In the genomic region with DNA sequence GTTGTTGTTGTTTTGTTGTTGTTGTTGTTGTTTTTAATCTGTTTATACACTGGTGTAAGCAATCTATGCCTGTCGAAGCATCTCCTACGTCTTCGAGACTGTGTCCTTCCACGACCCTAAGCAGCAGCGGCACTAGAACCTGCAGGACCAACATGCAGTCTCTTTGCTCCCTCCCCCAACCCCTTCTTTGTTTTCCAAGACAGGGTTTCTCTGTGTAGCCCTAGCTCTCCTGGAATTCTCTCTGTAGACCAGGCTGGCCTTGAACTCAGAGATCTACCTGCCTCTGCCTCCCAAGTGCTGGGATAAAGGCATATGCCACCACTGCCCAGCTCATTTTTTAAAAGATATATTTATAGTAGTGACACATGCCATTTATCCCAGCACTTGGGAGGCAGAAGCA, we compare ENCODE assay signal across 22 mouse cellular contexts. TPM values are rescaled to one million over a fixed set of nuclear protein-coding genes. Genes with fewer than 3 reads are reported as not detected.
A peak's percentile ranks its signal among the peaks of the same experiment; 100 is the strongest.
DNase-seq lines count a peak whose midpoint lies in the region; ATAC-seq and TF ChIP-seq lines count a peak whose summit lies in the region.
"Had no signal": no experiment of that assay in that cellular context is flagged by ENCODE, and none has a peak within 500 bp of the region (broad histone marks: within the 10 kb centered on the region; RNA-seq: fewer than 3 reads in every experiment).

No protein-coding gene starts in this region.

- no peak overlapping the region for H3K4me3 ChIP-seq in lung, embryonic 14.5 days (ENCODE audit: low read depth, low read length)
- H3K4me3 ChIP-seq in lung, embryonic 16.5 days (ENCODE audit: low read length): no peak overlapping the region
- H3K4me3 ChIP-seq: embryonic facial prominence, embryonic 10.5 days; embryonic facial prominence, embryonic 12.5 days; forebrain, embryonic 13.5 days; forebrain, embryonic 15.5 days had no signal

- no peaks in the 10 kb centered on the region for H3K27me3 ChIP-seq in lung, embryonic 14.5 days (ENCODE audit: insufficient read depth, low read length)
- H3K27me3 ChIP-seq in lung, embryonic 16.5 days (ENCODE audit: control insufficient read depth, insufficient read depth, low read depth, low read length): no peaks in the 10 kb centered on the region
- H3K27me3 ChIP-seq: embryonic facial prominence, embryonic 12.5 days; forebrain, embryonic 15.5 days; Patski had no signal

- TF ChIP-seq CTCF in lung, embryonic 14.5 days (IDR thresholded peaks at IDR 0.05; ENCODE audit: low read depth): no peak

- DNase-seq in heart, adult 11 months: peak; percentile 70
- DNase-seq in heart, adult 8-10 months (ENCODE audit: low spot score): no peak
- no peak for DNase-seq in lung, embryonic 14.5 days
- no peak for DNase-seq in lung, postnatal 4 days
- no peak for DNase-seq in lung, postnatal 25 days (ENCODE audit: low spot score)
- DNase-seq: adrenal gland, adult 8-10 months; adrenal gland, postnatal 14 days; adrenal gland, postnatal 36 days; cerebellum, adult 11-12 months; cerebellum, adult 2 months; cerebellum, adult 9-10 months; cerebellum, postnatal 10 days; cerebellum, postnatal 25 days had no signal

- H3K9me3 ChIP-seq in lung, embryonic 14.5 days (ENCODE audit: low read depth, low read length): no peaks in the 10 kb centered on the region
- H3K9me3 ChIP-seq in lung, embryonic 16.5 days (ENCODE audit: control insufficient read depth, low read length): no peaks in the 10 kb centered on the region
- H3K9me3 ChIP-seq: embryonic facial prominence, embryonic 10.5 days; embryonic facial prominence, embryonic 12.5 days; forebrain, embryonic 13.5 days; forebrain, embryonic 15.5 days; G1E had no signal

- 86% methylated on average over 5 of the region's 5 CpGs for WGBS in lung, embryonic 14.5 days
- WGBS in lung, embryonic 16.5 days: 89% methylated on average over 5 of the region's 5 CpGs

- ATAC-seq in lung, embryonic 14.5 days (ENCODE audit: insufficient read depth): no peak
- ATAC-seq in lung, embryonic 16.5 days (ENCODE audit: low read depth): no peak
- ATAC-seq: activated CD4-positive, CD25-positive, alpha-beta regulatory T cell, adult 4 months; CD4-positive, CD25-positive, alpha-beta regulatory T cell, adult 4 months; forebrain, embryonic 13.5 days; forebrain, embryonic 15.5 days; Patski had no signal

- H3K4me2 ChIP-seq in lung, embryonic 14.5 days: no peak overlapping the region
- H3K4me2 ChIP-seq in lung, embryonic 16.5 days (ENCODE audit: low read depth, low read length): no peak overlapping the region
- H3K4me2 ChIP-seq: embryonic facial prominence, embryonic 12.5 days; forebrain, embryonic 13.5 days; forebrain, embryonic 15.5 days had no signal

- peaks cover 36% of the 10 kb centered on the region for H3K4me1 ChIP-seq in lung, embryonic 14.5 days (ENCODE audit: insufficient read depth)
- peaks cover 42% of the 10 kb centered on the region for H3K4me1 ChIP-seq in lung, embryonic 16.5 days (replicated peaks; ENCODE audit: control insufficient read depth, insufficient read depth, low read length)

- no peaks in the 10 kb centered on the region for H3K36me3 ChIP-seq in lung, embryonic 14.5 days (ENCODE audit: insufficient read depth)
- no peaks in the 10 kb centered on the region for H3K36me3 ChIP-seq in lung, embryonic 16.5 days (ENCODE audit: control insufficient read depth, insufficient read depth, low read length)
- H3K36me3 ChIP-seq: embryonic facial prominence, embryonic 10.5 days; embryonic facial prominence, embryonic 12.5 days; forebrain, embryonic 15.5 days; G1E had no signal

- 0 out of 2 replicates have a peak overlapping the region, but pooled peaks have one; percentile 54 for H3K27ac ChIP-seq in lung, embryonic 14.5 days (ENCODE audit: low read depth)
- peak overlapping the region; percentile 80 for H3K27ac ChIP-seq in lung, embryonic 16.5 days (ENCODE audit: low read length)
- H3K27ac ChIP-seq: embryonic facial prominence, embryonic 10.5 days; embryonic facial prominence, embryonic 12.5 days; forebrain, embryonic 13.5 days; forebrain, embryonic 15.5 days had no signal

- H3K9ac ChIP-seq in lung, embryonic 14.5 days: no peak overlapping the region
- H3K9ac ChIP-seq in lung, embryonic 16.5 days (ENCODE audit: low read length): no peak overlapping the region
- H3K9ac ChIP-seq: embryonic facial prominence, embryonic 12.5 days; forebrain, embryonic 13.5 days; forebrain, embryonic 15.5 days had no signal

RNA-seq across cellular contexts. Expression of a gene that starts 6.5 kb away (rescaled TPM):
- total RNA-seq in heart, adult 8-10 months (2022): 10 to 100 TPM; 43.7 to 47.3 (median 46.3) TPM
- polyA plus RNA-seq in lung, embryonic 14.5 days (2014; fragmentation: Nextera tagmentation; extraction: Ambion mirVana): 68.6 and 78.0 TPM in 2 replicates
- 50.7 and 56.9 TPM in 2 replicates for polyA plus RNA-seq in lung, embryonic 16.5 days (2015; fragmentation: Nextera tagmentation; extraction: Ambion mirVana)
- polyA plus RNA-seq: activated CD4-positive, CD25-positive, alpha-beta regulatory T cell, adult 4 months; CD4-positive, CD25-positive, alpha-beta regulatory T cell, adult 4 months had no signal

RNA-seq across cellular contexts. Expression of a gene that starts 10.0 kb away (rescaled TPM):
- total RNA-seq in heart, adult 8-10 months (2022): 1 to 10 TPM; 1.3 to 2.1 (median 2.0) TPM
- polyA plus RNA-seq in lung, embryonic 14.5 days (2014; fragmentation: Nextera tagmentation; extraction: Ambion mirVana): 9.7 and 10.2 TPM in 2 replicates
- 11.6 and 12.5 TPM in 2 replicates for polyA plus RNA-seq in lung, embryonic 16.5 days (2015; fragmentation: Nextera tagmentation; extraction: Ambion mirVana)

RNA-seq across cellular contexts. Expression of a gene that starts 29.2 kb away (rescaled TPM):
- total RNA-seq in heart, adult 8-10 months (2022): 10 to 100 TPM; 11.5 to 13.2 (median 12.4) TPM
- 87.1 and 89.3 TPM in 2 replicates for polyA plus RNA-seq in lung, embryonic 14.5 days (2014; fragmentation: Nextera tagmentation; extraction: Ambion mirVana)
- polyA plus RNA-seq in lung, embryonic 16.5 days (2015; fragmentation: Nextera tagmentation; extraction: Ambion mirVana): 90.5 and 94.0 TPM in 2 replicates

RNA-seq across cellular contexts. Expression of a gene that starts 35.9 kb away (rescaled TPM):
- total RNA-seq in heart, adult 8-10 months (2022): 10 to 100 TPM; 54.4 to 62.6 (median 60.3) TPM
- 137 and 141 TPM in 2 replicates for polyA plus RNA-seq in lung, embryonic 14.5 days (2014; fragmentation: Nextera tagmentation; extraction: Ambion mirVana)
- polyA plus RNA-seq in lung, embryonic 16.5 days (2015; fragmentation: Nextera tagmentation; extraction: Ambion mirVana): 141 and 144 TPM in 2 replicates

RNA-seq across cellular contexts. Expression of a gene that starts 49.0 kb away (rescaled TPM):
- total RNA-seq in heart, adult 8-10 months (2022): 10 to 100 TPM in 2 of 4 experiments, 1 to 10 TPM in 2; 7.7 to 10.4 (median 9.7) TPM
- 4.4 and 4.6 TPM in 2 replicates for polyA plus RNA-seq in lung, embryonic 14.5 days (2014; fragmentation: Nextera tagmentation; extraction: Ambion mirVana)
- polyA plus RNA-seq in lung, embryonic 16.5 days (2015; fragmentation: Nextera tagmentation; extraction: Ambion mirVana): 5.1 and 5.6 TPM in 2 replicates
